Mouse (Mus musculus) kidney, postnatal 0 days (tissue): ENCODE measurements around the gene Heatr4. TPM values are rescaled to one million over a fixed set of nuclear protein-coding genes. Genes with fewer than 3 reads are reported as not detected.

Experiments
- ATAC-seq: fragments of 200-750 bp; cut with Nextera tagmentation; replicated peaks from 2 replicates; pipeline ENCODE4 v1.8.0; 2017; ENCODE audit warnings: low read depth, moderate number of reproducible peaks, moderate TSS enrichment, moderate library complexity; ENCODE audit not compliant: low FRiP score
- DNase-seq: peaks from one replicate; pipeline ENCODE4 v3.0.0-alpha.2; 2016; ENCODE audit warnings: low spot score
- H3K27ac ChIP-seq: fragments of 300-500 bp; sonication (generic); 2 replicates; pipeline ENCODE4 v1.5.1; 2014; ENCODE audit warnings: mild to moderate bottlenecking
- H3K27me3 ChIP-seq: fragments of 300-500 bp; sonication (generic); 2 replicates; pipeline ENCODE4 v1.6.1; 2014; ENCODE audit warnings: low read length, mixed read lengths; ENCODE audit not compliant: insufficient read depth
- H3K36me3 ChIP-seq: fragments of 300-500 bp; sonication (generic); 2 replicates; pipeline ENCODE4 v1.6.1; 2014; ENCODE audit warnings: low read length, mixed read lengths; ENCODE audit not compliant: insufficient read depth
- H3K4me1 ChIP-seq: fragments of 300-500 bp; sonication (generic); replicated peaks from 2 replicates; pipeline ENCODE4 v1.6.1; 2014; ENCODE audit warnings: antibody characterized with exemption, low read length, mixed read lengths; ENCODE audit not compliant: insufficient read depth
- H3K4me2 ChIP-seq: fragments of 300-500 bp; sonication (generic); 2 replicates; pipeline ENCODE4 v1.6.1; 2014; ENCODE audit warnings: mild to moderate bottlenecking, low read length, moderate library complexity, mixed read lengths
- H3K4me3 ChIP-seq: fragments of 300-500 bp; sonication (generic); replicated peaks from 2 replicates; pipeline ENCODE4 v1.5.1; 2014; ENCODE audit warnings: low read depth, low read length
- H3K9ac ChIP-seq: fragments of 300-500 bp; sonication (generic); 2 replicates; pipeline ENCODE4 v1.6.1; 2014; ENCODE audit warnings: low read depth, low read length
- H3K9me3 ChIP-seq: fragments of 300-500 bp; sonication (generic); replicated peaks from 2 replicates; pipeline ENCODE4 v1.6.1; 2016; ENCODE audit warnings: low read length, inconsistent platforms, mixed read lengths
- CTCF ChIP-seq: IDR thresholded peaks from 2 replicates; pipeline ENCODE4 v1.5.1; 2016; ENCODE audit warnings: antibody characterized with exemption, low read depth, mild to moderate bottlenecking, moderate library complexity
- WGBS: fragments of 180-500 bp; shearing (Covaris S2); extraction: QIAGEN DNeasy Blood & Tissue Kit; methylation state at CpG from one replicate; pipeline ENCODE4 v1.1.7; 2014; 5-methylcytosine and 5-hydroxymethylcytosine counted together
- polyA plus RNA-seq: library from polyadenylated mRNA; unstranded; fragments of >200 nt; fragmentation: Nextera tagmentation; extraction: Ambion mirVana; gene quantifications from 2 replicates; pipeline ENCODE4 v1.2.1, GENCODE M21; 2015

The Heatr4 gene
- polyA plus RNA-seq, 1 experiment from 2014 or later = not detected

DNA sequence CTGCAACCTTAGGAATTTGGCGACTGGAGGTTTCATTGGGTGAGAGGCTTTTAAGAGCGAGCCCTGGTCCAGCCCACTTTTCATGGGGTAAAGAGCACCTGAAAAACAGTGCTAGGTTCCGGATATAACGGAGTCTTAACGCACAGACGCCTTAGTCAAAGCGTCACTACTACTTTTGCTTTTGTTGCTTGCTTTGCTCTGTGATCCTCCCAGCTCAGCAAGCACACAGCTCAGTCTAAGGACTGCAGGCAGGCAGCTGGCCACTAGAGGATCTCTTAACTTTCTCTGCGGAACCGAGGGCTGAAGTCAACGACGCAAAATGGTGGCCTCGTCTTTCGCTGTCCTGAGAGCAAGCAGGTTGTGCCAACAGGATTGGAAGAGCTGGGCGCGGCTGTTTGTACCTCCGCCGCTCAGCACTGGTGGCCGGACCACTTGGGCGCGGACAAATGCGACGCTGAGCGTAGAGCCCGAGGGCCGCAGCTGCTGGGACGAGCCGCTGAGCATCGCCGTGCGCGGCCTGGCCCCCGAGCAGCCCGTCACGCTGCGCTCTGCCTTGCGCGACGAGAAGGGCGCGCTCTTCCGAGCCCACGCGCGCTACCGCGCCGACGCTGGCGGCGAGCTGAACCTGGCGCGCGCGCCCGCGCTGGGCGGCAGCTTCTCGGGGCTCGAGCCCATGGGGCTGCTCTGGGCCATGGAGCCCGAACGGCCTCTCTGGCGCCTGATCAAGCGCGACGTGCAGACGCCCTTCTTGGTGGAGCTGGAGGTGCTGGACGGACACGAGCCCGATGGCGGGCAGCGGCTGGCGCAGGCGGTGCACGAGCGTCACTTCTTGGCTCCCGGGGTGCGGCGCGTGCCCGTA, 3.2 kb upstream of the Heatr4 start, which contains the start of gene Acot2:
Acot2 (plus strand) TSS at position 279 of the 859 bp plus-strand sequence.
- WGBS = under 1% methylated on average over 79 of the region's 80 CpGs
- Histone ChIP-seq H3K4me1 (0 out of 2 replicates have a peak, but pooled peaks cover 5% of the 10 kb centered on the region), H3K4me2 (peak within 1 kb of the TSS; percentile 67), H3K27ac (peak within 1 kb of the TSS; percentile 98), H3K36me3 (no peaks in the 10 kb centered on the region), H3K9me3 (no peaks in the 10 kb centered on the region), H3K4me3 (peak within 1 kb of the TSS; percentile 60), H3K27me3 (no peaks in the 10 kb centered on the region), H3K9ac (peak within 1 kb of the TSS; percentile 92)
- peak; percentile 71 for TF ChIP-seq CTCF
- ATAC-seq (peak; percentile 88), DNase-seq (peak; percentile 97)

DNA sequence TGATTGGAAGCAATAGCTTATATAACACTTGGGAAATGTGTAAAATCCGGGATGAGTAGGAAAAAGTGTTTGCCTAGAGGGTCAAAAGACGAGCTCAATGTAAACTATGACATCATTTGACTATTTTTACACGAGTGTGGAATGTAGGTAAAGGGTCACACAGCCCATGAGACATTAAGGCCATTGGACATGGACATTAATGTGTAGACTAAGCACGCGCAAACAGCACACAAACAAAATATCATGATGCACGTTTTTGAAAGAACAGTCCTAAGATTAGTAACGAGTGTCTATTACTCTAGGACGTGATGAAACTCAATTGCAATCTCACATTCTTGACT, 2.6 kb upstream of the Heatr4 start:
- H3K9ac ChIP-seq = peak overlapping the region; percentile 92; the same call in 1 of the 2 replicates
- 18% methylated on average over 8 of the region's 8 CpGs for WGBS
- H3K36me3 ChIP-seq = no peaks in the 10 kb centered on the region
- H3K4me1 ChIP-seq = 0 out of 2 replicates have a peak, but pooled peaks cover 5% of the 10 kb centered on the region
- H3K4me3 ChIP-seq = peak overlapping the region; percentile 60
- no peaks in the 10 kb centered on the region for H3K27me3 ChIP-seq
- peak overlapping the region; percentile 98 for H3K27ac ChIP-seq
- DNase-seq (no peak), ATAC-seq (peak; percentile 22)
- TF ChIP-seq CTCF = no peak
- H3K4me2 ChIP-seq = peak overlapping the region; percentile 67
- no peaks in the 10 kb centered on the region for H3K9me3 ChIP-seq

DNA sequence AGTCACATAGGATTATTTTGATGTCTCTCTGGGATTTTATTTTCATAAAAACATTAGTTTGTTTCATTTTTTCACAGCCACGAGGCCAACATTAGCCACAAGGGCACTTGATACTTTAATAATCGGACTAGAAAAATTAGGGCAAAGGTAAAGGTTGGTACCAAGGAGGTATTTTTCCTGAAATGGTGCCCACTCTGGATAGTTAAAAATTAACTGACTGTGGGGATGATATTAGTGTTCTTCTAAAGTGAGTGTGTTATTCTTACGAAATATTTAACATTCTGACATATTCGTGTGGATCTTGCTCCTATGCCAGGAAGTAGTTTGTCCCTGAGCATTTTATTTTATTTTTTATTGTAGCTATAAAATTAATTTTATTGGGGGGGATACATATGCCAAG, 3.0 kb downstream of the Heatr4 start:
- no peaks in the 10 kb centered on the region for H3K4me1 ChIP-seq
- TF ChIP-seq CTCF = no peak
- no peaks in the 10 kb centered on the region for H3K36me3 ChIP-seq
- DNase-seq = no peak
- no peaks in the 10 kb centered on the region for H3K27me3 ChIP-seq
- H3K4me3 ChIP-seq = no peak overlapping the region
- H3K27ac ChIP-seq = no peak overlapping the region
- ATAC-seq = no peak
- no peak overlapping the region for H3K9ac ChIP-seq
- no peak overlapping the region for H3K4me2 ChIP-seq
- 68% methylated on average over 4 of the region's 4 CpGs for WGBS
- H3K9me3 ChIP-seq = no peaks in the 10 kb centered on the region

DNA sequence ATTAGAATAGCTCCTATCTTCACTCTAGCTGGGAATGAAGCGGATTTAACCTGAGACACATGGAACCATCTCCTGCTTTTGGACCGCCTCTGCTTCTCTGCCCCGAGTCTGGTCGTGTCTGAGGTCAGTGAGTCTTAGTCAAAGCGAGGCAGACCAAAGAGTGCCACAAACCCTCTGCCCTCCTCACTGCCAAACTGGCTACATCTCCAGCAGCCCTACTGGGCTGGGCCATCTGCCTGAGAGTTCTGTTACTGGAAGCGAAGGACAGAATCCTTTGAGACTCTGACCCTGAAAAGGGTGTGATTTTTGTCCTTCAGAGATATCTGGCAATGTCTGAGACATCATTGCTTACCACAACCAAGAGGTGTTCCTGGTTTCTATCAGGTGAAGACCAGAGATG, 5.8 kb downstream of the Heatr4 start:
- ATAC-seq (no peak), DNase-seq (no peak)
- Histone ChIP-seq H3K4me3 (no peak overlapping the region), H3K27me3 (no peaks in the 10 kb centered on the region), H3K4me2 (no peak overlapping the region), H3K4me1 (no peaks in the 10 kb centered on the region), H3K9me3 (no peaks in the 10 kb centered on the region), H3K9ac (no peak overlapping the region), H3K27ac (no peak overlapping the region), H3K36me3 (no peaks in the 10 kb centered on the region)
- 88% methylated on average over 6 of the region's 6 CpGs for WGBS
- TF ChIP-seq CTCF = no peak

DNA sequence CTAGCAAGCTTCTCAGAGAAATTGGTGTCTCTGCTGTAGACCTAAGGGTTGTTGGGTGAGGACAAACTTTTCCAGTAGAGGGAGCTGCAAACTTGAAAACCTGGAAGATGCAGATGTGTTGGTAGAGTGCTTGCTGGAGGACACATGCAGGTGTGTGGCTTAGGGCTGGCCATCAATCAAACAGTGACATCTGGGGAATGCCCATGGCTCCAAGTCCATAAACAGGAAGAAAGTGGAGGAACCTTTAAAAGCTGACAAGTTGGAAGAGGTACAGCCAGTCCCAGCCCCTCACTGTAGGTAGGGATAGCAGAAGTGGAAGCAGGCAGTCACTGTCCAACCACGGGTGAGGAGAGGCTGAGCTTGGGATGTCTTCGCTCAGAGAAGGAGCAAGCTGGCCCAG, 12.5 kb downstream of the Heatr4 start:
- Histone ChIP-seq H3K4me1 (no peaks in the 10 kb centered on the region), H3K36me3 (no peaks in the 10 kb centered on the region), H3K27me3 (no peaks in the 10 kb centered on the region), H3K4me3 (no peak overlapping the region), H3K9ac (no peak overlapping the region), H3K9me3 (no peaks in the 10 kb centered on the region), H3K27ac (no peak overlapping the region), H3K4me2 (no peak overlapping the region)
- ATAC-seq = peak; percentile 82
- peak; percentile 82 for TF ChIP-seq CTCF
- peak; percentile 76 for DNase-seq
- WGBS = 58% methylated on average over 2 of the region's 2 CpGs

DNA sequence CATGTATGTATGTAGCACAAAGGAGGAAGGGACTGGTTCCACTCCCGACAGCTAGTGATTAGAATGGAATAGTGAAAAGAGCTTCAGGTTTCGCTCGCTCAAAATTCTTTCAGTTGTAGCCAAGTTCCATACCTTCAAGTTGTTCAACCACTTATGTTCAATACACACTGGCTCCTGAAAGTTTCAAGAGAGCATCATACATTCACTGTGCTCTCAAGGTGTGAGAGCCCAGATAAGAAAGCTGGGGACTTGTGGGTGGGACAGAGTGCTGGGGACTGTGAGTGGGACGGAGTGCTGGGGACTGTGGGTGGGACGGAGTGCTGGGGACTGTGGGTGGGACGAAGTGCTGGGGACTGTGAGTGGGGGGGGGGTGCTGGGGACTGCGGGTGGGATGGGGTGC, 19.4 kb downstream of the Heatr4 start:
- Histone ChIP-seq H3K4me3 (no peak overlapping the region), H3K27me3 (no peaks in the 10 kb centered on the region), H3K36me3 (no peaks in the 10 kb centered on the region), H3K4me1 (no peaks in the 10 kb centered on the region), H3K9me3 (no peaks in the 10 kb centered on the region), H3K9ac (no peak overlapping the region), H3K27ac (no peak overlapping the region), H3K4me2 (no peak overlapping the region)
- ATAC-seq = no peak
- 91% methylated on average over 6 of the region's 7 CpGs for whole genome bisulfite sequencing
- TF ChIP-seq CTCF = no peak
- no peak for DNase-seq
